In genomic region chr14:5879791-5880190, GRCm38 (mm10) we compare ENCODE assay signal across 12 mouse cellular contexts. TPM values are rescaled to one million over a fixed set of nuclear protein-coding genes. Genes with fewer than 3 reads are reported as not detected.
DNase-seq lines count a peak whose midpoint lies in the region; ATAC-seq and TF ChIP-seq lines count a peak whose summit lies in the region.
"Not testable (repeated sequence)": the region's sequence is repeated elsewhere in the genome, so short reads cannot be mapped to it uniquely, and the experiment has no call there.
"Had no signal": no experiment of that assay in that cellular context is flagged by ENCODE, and none has a peak within 500 bp of the region (broad histone marks: within the 10 kb centered on the region; RNA-seq: fewer than 3 reads in every experiment).

No protein-coding gene starts in this region.

- H3K4me1 ChIP-seq in embryonic facial prominence, embryonic 12.5 days; heart, adult 2 months (ENCODE audit: control insufficient read depth, insufficient read depth, low read length); hindbrain, embryonic 14.5 days (replicated peaks; ENCODE audit: control insufficient read depth, insufficient read depth, low read length); kidney, postnatal 0 days (replicated peaks; ENCODE audit: insufficient read depth, low read length); liver, embryonic 11.5 days (replicated peaks; ENCODE audit: control insufficient read depth, insufficient read depth, low read length); midbrain, embryonic 14.5 days (ENCODE audit: control insufficient read depth, insufficient read depth, low read length); small intestine, adult 2 months (ENCODE audit: control insufficient read depth, insufficient read depth, insufficient read length, low read length): not testable (repeated sequence)

- peak; percentile 5 for DNase-seq in Muller cell, postnatal 12 days (ENCODE audit: inconsistent ontology term)
- peak in 1 of 2 experiments; percentile 15 for DNase-seq in heart, adult 2 months
- DNase-seq in hindbrain, embryonic 14.5 days (ENCODE audit: low spot score) = not testable (repeated sequence)
- DNase-seq in kidney, postnatal 0 days (ENCODE audit: low spot score) = peak; percentile 0
- DNase-seq in liver, embryonic 11.5 days (ENCODE audit: low spot score) = peak; percentile 31
- DNase-seq in midbrain, embryonic 14.5 days = peak; percentile 32

- not testable (repeated sequence) for H3K9me3 ChIP-seq in embryonic facial prominence, embryonic 12.5 days; hindbrain, embryonic 14.5 days (ENCODE audit: control insufficient read depth, low read length); kidney, postnatal 0 days (replicated peaks; ENCODE audit: low read length); liver, embryonic 11.5 days (ENCODE audit: control insufficient read depth, low read length); midbrain, embryonic 14.5 days (ENCODE audit: control insufficient read depth, low read length)

- 0% methylated on average over 25 of the region's 28 CpGs for WGBS in embryonic facial prominence, embryonic 12.5 days
- 3% methylated on average over 22 of the region's 28 CpGs for WGBS in heart, adult 2 months
- WGBS in hindbrain, embryonic 14.5 days = 0% methylated on average over 17 of the region's 28 CpGs
- WGBS in kidney, postnatal 0 days = under 1% methylated on average over 24 of the region's 28 CpGs
- 3% methylated on average over 20 of the region's 28 CpGs for WGBS in liver, embryonic 11.5 days
- 5% methylated on average over 22 of the region's 28 CpGs for WGBS in midbrain, embryonic 14.5 days
- under 1% methylated on average over 25 of the region's 28 CpGs for WGBS in small intestine, adult 2 months

- H3K4me2 ChIP-seq in embryonic facial prominence, embryonic 12.5 days (replicated peaks) = peak overlapping the region; percentile 66
- peak overlapping the region; percentile 72 for H3K4me2 ChIP-seq in hindbrain, embryonic 14.5 days (replicated peaks)
- H3K4me2 ChIP-seq in kidney, postnatal 0 days (ENCODE audit: low read length) = peak overlapping the region; percentile 49
- H3K4me2 ChIP-seq in liver, embryonic 11.5 days = peak overlapping the region; percentile 52
- peak overlapping the region; percentile 64 for H3K4me2 ChIP-seq in midbrain, embryonic 14.5 days (ENCODE audit: low read length)

- H3K79me2 ChIP-seq in heart, adult 2 months (replicated peaks; ENCODE audit: control insufficient read depth, insufficient read depth, low read length) = not testable (repeated sequence)

- H3K36me3 ChIP-seq in embryonic facial prominence, embryonic 12.5 days; heart, adult 2 months (ENCODE audit: control insufficient read depth, insufficient read depth, low read length); hindbrain, embryonic 14.5 days (replicated peaks; ENCODE audit: control insufficient read depth, insufficient read depth); kidney, postnatal 0 days (ENCODE audit: insufficient read depth, low read length); liver, embryonic 11.5 days (ENCODE audit: control insufficient read depth, insufficient read depth, low read length); midbrain, embryonic 14.5 days (ENCODE audit: control insufficient read depth, insufficient read depth, low read length); small intestine, adult 2 months (ENCODE audit: control insufficient read depth, insufficient read depth, low read length): not testable (repeated sequence)

- intact Hi-C loops in heart, adult 2 months (cut with DNase I) = not testable (repeated sequence)

- ATAC-seq in embryonic facial prominence, embryonic 12.5 days (ENCODE audit: insufficient number of reproducible peaks, insufficient read depth, low FRiP score, low TSS enrichment); hindbrain, embryonic 14.5 days (ENCODE audit: low FRiP score); kidney, postnatal 0 days (replicated peaks; ENCODE audit: low FRiP score, low read depth); liver, embryonic 11.5 days (replicated peaks; ENCODE audit: low FRiP score); midbrain, embryonic 14.5 days (ENCODE audit: low FRiP score, low TSS enrichment): not testable (repeated sequence)

- TF ChIP-seq EP300 in heart, adult 2 months (IDR thresholded peaks at IDR 0.05; ENCODE audit: insufficient read depth, low read depth, low read length) = not testable (repeated sequence)

- peak overlapping the region; percentile 35 for H3K4me3 ChIP-seq in embryonic facial prominence, embryonic 12.5 days
- H3K4me3 ChIP-seq in heart, adult 2 months; kidney, postnatal 0 days (replicated peaks; ENCODE audit: low read depth, low read length): not testable (repeated sequence)
- peak overlapping the region; percentile 36 for H3K4me3 ChIP-seq in hindbrain, embryonic 14.5 days (replicated peaks; ENCODE audit: low read length)
- H3K4me3 ChIP-seq in liver, embryonic 11.5 days (ENCODE audit: low read depth, low read length) = peak overlapping the region; percentile 24
- H3K4me3 ChIP-seq in midbrain, embryonic 14.5 days (replicated peaks; ENCODE audit: low read depth, low read length) = peak overlapping the region; percentile 43
- H3K4me3 ChIP-seq in small intestine, adult 2 months (ENCODE audit: low read depth, low read length) = peak overlapping the region; percentile 30

- not testable (repeated sequence) for H3K27me3 ChIP-seq in embryonic facial prominence, embryonic 12.5 days; heart, adult 2 months (ENCODE audit: control insufficient read depth, insufficient read depth, low read length); hindbrain, embryonic 14.5 days (ENCODE audit: control insufficient read depth, insufficient read depth, low read length); kidney, postnatal 0 days (ENCODE audit: insufficient read depth, low read length); liver, embryonic 11.5 days (replicated peaks; ENCODE audit: control insufficient read depth, insufficient read depth, low read length); midbrain, embryonic 14.5 days (ENCODE audit: control insufficient read depth, insufficient read depth, low read length); small intestine, adult 2 months (ENCODE audit: control insufficient read depth, insufficient read depth, low read length)

- TF ChIP-seq POLR2A in heart, adult 2 months (IDR thresholded peaks at IDR 0.05; ENCODE audit: insufficient read depth, low read depth, low read length); small intestine, adult 2 months (IDR thresholded peaks at IDR 0.05; ENCODE audit: low read depth, low read length): not testable (repeated sequence)

- TF ChIP-seq CTCF in heart, adult 2 months (IDR thresholded peaks at IDR 0.05); kidney, postnatal 0 days (IDR thresholded peaks at IDR 0.05; ENCODE audit: low read depth); small intestine, adult 2 months (IDR thresholded peaks at IDR 0.05; ENCODE audit: extremely low read depth, insufficient read length, insufficient replicate concordance, low read depth, low read length): not testable (repeated sequence)

- H3K9ac ChIP-seq in embryonic facial prominence, embryonic 12.5 days = 0 out of 2 replicates have a peak overlapping the region, but pooled peaks have one; percentile 27
- H3K9ac ChIP-seq in heart, adult 2 months (ENCODE audit: low read depth, low read length) = 0 out of 2 replicates have a peak overlapping the region, but pooled peaks have one; percentile 41
- peak overlapping the region; percentile 61 for H3K9ac ChIP-seq in hindbrain, embryonic 14.5 days
- H3K9ac ChIP-seq in kidney, postnatal 0 days (ENCODE audit: low read depth, low read length); liver, embryonic 11.5 days (ENCODE audit: low read depth, low read length): not testable (repeated sequence)
- H3K9ac ChIP-seq in midbrain, embryonic 14.5 days (replicated peaks; ENCODE audit: low read length) = peak overlapping the region; percentile 52

- H3K27ac ChIP-seq in embryonic facial prominence, embryonic 12.5 days; heart, adult 2 months; hindbrain, embryonic 14.5 days; kidney, postnatal 0 days; liver, embryonic 11.5 days (ENCODE audit: low read depth, low read length); midbrain, embryonic 14.5 days (replicated peaks; ENCODE audit: low read depth, low read length); small intestine, adult 2 months (ENCODE audit: insufficient read depth, low read depth, low read length): not testable (repeated sequence)

RNA-seq across cellular contexts. Expression of gene Gm8237, which starts 0.4 kb away (rescaled TPM):
- 0.26 TPM in 1 of 2 replicates, not detected in the other for polyA plus RNA-seq in embryonic facial prominence, embryonic 12.5 days (2016; fragmentation: Nextera tagmentation; extraction: Ambion mirVana)
- total RNA-seq in heart, adult 2 months (2021) = under 1 TPM; 0.16 to 0.25 TPM
- polyA plus RNA-seq in heart, adult 2 months (2012; rRNA removed) = 0.09 TPM in 1 of 2 replicates, not detected in the other
- polyA plus RNA-seq in hindbrain, embryonic 14.5 days (2014; fragmentation: Nextera tagmentation; extraction: Ambion mirVana) = 1.3 and 1.5 TPM in 2 replicates
- 0.09 TPM in 1 of 2 replicates, not detected in the other for polyA plus RNA-seq in kidney, postnatal 0 days (2015; fragmentation: Nextera tagmentation; extraction: Ambion mirVana)
- 0.16 TPM in 1 of 2 replicates, not detected in the other for polyA plus RNA-seq in liver, embryonic 11.5 days (2014; fragmentation: Nextera tagmentation; extraction: Ambion mirVana)
- 0.74 and 1.4 TPM in 2 replicates for polyA plus RNA-seq in midbrain, embryonic 14.5 days (2014; fragmentation: Nextera tagmentation; extraction: Ambion mirVana)
- not detected in 2 replicates for polyA plus RNA-seq in small intestine, adult 2 months (2012; rRNA removed)
- total RNA-seq: liver, adult 2 months; megakaryocyte, adult 5-6 weeks; MEL had no signal
- polyA plus RNA-seq: liver, adult 2 months had no signal

RNA-seq across cellular contexts. Expression of gene Gm3424, which starts 49.7 kb away (rescaled TPM):
- not detected in 2 replicates for polyA plus RNA-seq in embryonic facial prominence, embryonic 12.5 days (2016; fragmentation: Nextera tagmentation; extraction: Ambion mirVana)
- total RNA-seq in heart, adult 2 months (2021) = not detected
- not detected in 2 replicates for polyA plus RNA-seq in heart, adult 2 months (2012; rRNA removed)
- polyA plus RNA-seq in hindbrain, embryonic 14.5 days (2014; fragmentation: Nextera tagmentation; extraction: Ambion mirVana) = not detected in 2 replicates
- polyA plus RNA-seq in kidney, postnatal 0 days (2015; fragmentation: Nextera tagmentation; extraction: Ambion mirVana) = not detected in 2 replicates
- polyA plus RNA-seq in liver, embryonic 11.5 days (2014; fragmentation: Nextera tagmentation; extraction: Ambion mirVana) = not detected in 2 replicates
- polyA plus RNA-seq in midbrain, embryonic 14.5 days (2014; fragmentation: Nextera tagmentation; extraction: Ambion mirVana) = not detected in 2 replicates
- polyA plus RNA-seq in small intestine, adult 2 months (2012; rRNA removed) = not detected in 2 replicates
- total RNA-seq: liver, adult 2 months; megakaryocyte, adult 5-6 weeks; MEL had no signal
- polyA plus RNA-seq: gonadal fat pad, adult 2 months; liver, adult 2 months had no signal
